Mouse (Mus musculus): ENCODE results near the gene Gm11634.
"Not testable (repeated sequence)": the region's sequence is repeated elsewhere in the genome, so short reads cannot be mapped to it uniquely, and the experiment has no call there.

Gene Gm11634

GRCm38 (mm10) chr11:101599156-101599555 lies at the start of gene Gm11634:
TSS of gene Gm11634 (minus strand) at chr11:101599256.
- no peak for DNase-seq (ENCODE audit: low read depth)

- DNase-seq (ENCODE audit: low read depth): not testable (repeated sequence)
Measured at GRCm38 (mm10) chr11:101647093-101647492, 48.0 kb upstream of the Gm11634 start.

- not testable (repeated sequence) for DNase-seq (ENCODE audit: low read depth)
Measured at GRCm38 (mm10) chr11:101646283-101646794, 47.3 kb upstream of the Gm11634 start.

- peak; percentile 92 for DNase-seq (ENCODE audit: low read depth)
Measured at GRCm38 (mm10) chr11:101645411-101646282, 46.6 kb upstream of the Gm11634 start.

GRCm38 (mm10) chr11:101645043-101645410 lies 46.0 kb upstream of the Gm11634 start:
- not testable (repeated sequence) for DNase-seq (ENCODE audit: low read depth)

GRCm38 (mm10) chr11:101644591-101644990 lies 45.5 kb upstream of the Gm11634 start:
- DNase-seq (ENCODE audit: low read depth): no peak

GRCm38 (mm10) chr11:101642931-101643330 lies 43.9 kb upstream of the Gm11634 start:
- no peak for DNase-seq (ENCODE audit: low read depth)

GRCm38 (mm10) chr11:101641710-101642642 lies 42.9 kb upstream of the Gm11634 start:
- DNase-seq (ENCODE audit: low read depth): peak; percentile 98

GRCm38 (mm10) chr11:101640857-101641709 lies 42.0 kb upstream of the Gm11634 start:
- peak; percentile 92 for DNase-seq (ENCODE audit: low read depth)

GRCm38 (mm10) chr11:101639761-101640160 lies 40.7 kb upstream of the Gm11634 start:
- peak; percentile 71 for DNase-seq (ENCODE audit: low read depth)

GRCm38 (mm10) chr11:101635660-101636059 lies 36.6 kb upstream of the Gm11634 start:
- no peak for DNase-seq (ENCODE audit: low read depth)

GRCm38 (mm10) chr11:101628733-101629417 lies 29.8 kb upstream of the Gm11634 start:
- DNase-seq (ENCODE audit: low read depth): peak; percentile 25

GRCm38 (mm10) chr11:101627857-101628559 lies 29.0 kb upstream of the Gm11634 start:
- no peak for DNase-seq (ENCODE audit: low read depth)

- DNase-seq (ENCODE audit: low read depth): peak; percentile 99
Measured at GRCm38 (mm10) chr11:101626995-101627856, 28.2 kb upstream of the Gm11634 start, which contains the start of gene Rdm1. TSS of gene Rdm1 (plus strand) at chr11:101627195.

GRCm38 (mm10) chr11:101626649-101626994 lies 27.6 kb upstream of the Gm11634 start:
- DNase-seq (ENCODE audit: low read depth): no peak

GRCm38 (mm10) chr11:101620022-101620655 lies 21.1 kb upstream of the Gm11634 start:
- not testable (repeated sequence) for DNase-seq (ENCODE audit: low read depth)

- DNase-seq (ENCODE audit: low read depth): no peak
Measured at GRCm38 (mm10) chr11:101618596-101618995, 19.5 kb upstream of the Gm11634 start.

- peak; percentile 41 for DNase-seq (ENCODE audit: low read depth)
Measured at GRCm38 (mm10) chr11:101617849-101618248, 18.8 kb upstream of the Gm11634 start.
